Mouse (Mus musculus) urinary bladder, postnatal 0 days (tissue): ENCODE data around the gene Arid3b. TPM values are rescaled to one million over a fixed set of nuclear protein-coding genes. Genes with fewer than 3 reads are reported as not detected.

ENCODE experiments used
- polyA plus RNA-seq: library from polyadenylated mRNA; unstranded; fragments of >200 nt; fragmentation: Nextera tagmentation; extraction: Ambion mirVana; gene quantifications from 2 replicates; pipeline ENCODE4 v1.2.1, GENCODE M21; 2015

The Arid3b gene
- 3.8 and 5.1 TPM in 2 replicates for polyA plus RNA-seq

DNA sequence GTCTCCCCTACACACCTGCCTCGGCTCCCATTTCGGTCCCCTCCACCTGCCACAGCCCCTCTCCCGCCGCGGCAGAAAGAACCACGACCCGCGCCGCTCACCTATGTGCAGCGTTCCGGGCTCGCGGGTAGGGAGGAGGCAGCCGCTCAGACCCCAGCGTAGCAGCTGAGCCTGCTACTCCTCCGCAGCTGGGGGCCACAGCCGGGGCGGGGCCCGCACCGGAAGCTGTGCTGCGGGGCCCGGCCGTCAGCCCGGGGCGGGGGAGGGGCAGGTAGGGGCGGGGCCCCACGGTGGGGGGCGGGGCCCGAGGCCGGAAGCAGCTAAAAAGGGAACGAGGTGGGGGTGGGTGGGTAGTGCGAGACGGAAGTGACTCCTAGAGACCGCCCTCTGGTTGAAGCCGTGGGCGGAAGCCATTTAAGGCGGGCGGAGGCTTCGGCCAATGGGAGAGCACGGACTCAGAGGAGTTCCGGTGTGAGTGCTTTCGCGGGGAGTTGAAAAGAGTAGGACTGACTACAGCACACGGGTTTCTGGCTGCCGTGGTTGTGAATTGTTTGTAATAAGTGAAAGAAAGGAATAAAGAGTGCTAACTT is at the start of gene Arid3b:
Gene Arid3b (minus strand): TSS at position 213 of the 590 bp plus-strand sequence.

GRCm38 (mm10) chr9:57765364-57766351 is 70.9 kb downstream of the Arid3b start, which contains the start of gene Clk3:
Gene Clk3, minus strand, starts transcription at chr9:57765860.

Other genes starting within 250 kb of the Arid3b start
- gene Ulk3, start 247.3 kb downstream of the Arid3b start, polyA plus RNA-seq: 10.3 and 12.9 TPM in 2 replicates
- gene Cplx3, start 230.5 kb downstream of the Arid3b start, polyA plus RNA-seq: not detected in 2 replicates
- gene Lman1l, start 216.0 kb downstream of the Arid3b start, polyA plus RNA-seq: not detected in 2 replicates
- 16.0 and 16.7 TPM in 2 replicates for gene Csk, start 183.2 kb downstream of the Arid3b start, polyA plus RNA-seq
- not detected in 2 replicates for gene Cyp1a2, start 153.1 kb downstream of the Arid3b start, polyA plus RNA-seq
- gene Cyp1a1, start 148.9 kb downstream of the Arid3b start, polyA plus RNA-seq: 0.06 and 0.16 TPM in 2 replicates
- gene Edc3, start 128.3 kb downstream of the Arid3b start, polyA plus RNA-seq: 14.2 and 14.9 TPM in 2 replicates
- gene Clk3, start 70.9 kb downstream of the Arid3b start, polyA plus RNA-seq: 37.7 and 45.8 TPM in 2 replicates
- 87.3 and 88.9 TPM in 2 replicates for gene Ubl7, start 74.2 kb upstream of the Arid3b start, polyA plus RNA-seq
- gene Sema7a, start 103.3 kb upstream of the Arid3b start, polyA plus RNA-seq: 0.19 and 0.49 TPM in 2 replicates
- gene Cyp11a1, start 169.6 kb upstream of the Arid3b start, polyA plus RNA-seq: 1.2 and 5.2 TPM in 2 replicates
- 0.07 and 0.12 TPM in 2 replicates for gene Stra6, start 227.0 kb upstream of the Arid3b start, polyA plus RNA-seq